Mouse (Mus musculus) adipose tissue, adult 10 weeks (tissue): Measurements from ENCODE around the gene Prdx1. TPM values are rescaled to one million over a fixed set of nuclear protein-coding genes. Genes with fewer than 3 reads are reported as not detected.

Source experiments
- polyA plus RNA-seq: library from polyadenylated mRNA; stranded (reverse); fragments of 350-450 nt; fragmentation: Illumina TruSeq; extraction: RNeasy Lipid Tissue Mini Kit (QIAGEN cat#74804); gene quantifications from one replicate; pipeline ENCODE4 v1.2.3, GENCODE M21; 2014; ENCODE audit warnings: low read depth, low replicate concordance

Gene Prdx1
- 770 TPM for polyA plus RNA-seq

GRCm38 (mm10) chr4:116685402-116686061 is at the start of gene Prdx1:
TSS of gene Prdx1 (plus strand) at chr4:116685544.

GRCm38 (mm10) chr4:116650924-116651796 is 34.2 kb upstream of the Prdx1 start, which contains the start of gene Akr1a1:
TSS of gene Akr1a1 (minus strand) at chr4:116651680.

GRCm38 (mm10) chr4:116708201-116708764 is 22.9 kb downstream of the Prdx1 start, which contains the start of the genes Mmachc and Ccdc163:
TSS of gene Mmachc (minus strand) at chr4:116708406.
TSS of gene Ccdc163 (plus strand) at chr4:116708509.

GRCm38 (mm10) chr4:116720343-116721097 is 35.2 kb downstream of the Prdx1 start, which contains the start of gene Tesk2:
TSS of gene Tesk2 (plus strand) at chr4:116720948.

Other genes starting within 250 kb of the Prdx1 start
- 24.1 TPM for gene Mast2, start 221.4 kb upstream of the Prdx1 start, polyA plus RNA-seq
- 10.2 TPM for gene Ipp, start 178.0 kb upstream of the Prdx1 start, polyA plus RNA-seq
- gene Tmem69, start 129.6 kb upstream of the Prdx1 start, polyA plus RNA-seq, result 16.5 TPM
- 49.9 TPM for gene Gpbp1l1, start 127.9 kb upstream of the Prdx1 start, polyA plus RNA-seq
- gene Ccdc17, start 88.9 kb upstream of the Prdx1 start, polyA plus RNA-seq, result 15.1 TPM
- 36.5 TPM for gene Nasp, start 57.6 kb upstream of the Prdx1 start, polyA plus RNA-seq
- gene Akr1a1, start 33.9 kb upstream of the Prdx1 start, polyA plus RNA-seq, result 798 TPM
- gene Mmachc, start 22.9 kb downstream of the Prdx1 start, polyA plus RNA-seq, result 22.1 TPM
- 15.4 TPM for gene Ccdc163, start 23.0 kb downstream of the Prdx1 start, polyA plus RNA-seq
- gene Tesk2, start 35.4 kb downstream of the Prdx1 start, polyA plus RNA-seq, result 12.5 TPM
- 45.2 TPM for gene Toe1, start 122.1 kb downstream of the Prdx1 start, polyA plus RNA-seq
- gene Mutyh, start 122.2 kb downstream of the Prdx1 start, polyA plus RNA-seq, result 6.7 TPM
- 47.0 TPM for gene Hpdl, start 136.2 kb downstream of the Prdx1 start, polyA plus RNA-seq
- gene Zswim5, start 191.8 kb downstream of the Prdx1 start, polyA plus RNA-seq, result 3.0 TPM